Comparison of ENCODE assay signal across 21 mouse cellular contexts in genomic region chr15:62413694-62414093, GRCm38 (mm10).
DNase-seq lines count a peak whose midpoint lies in the region; ATAC-seq and TF ChIP-seq lines count a peak whose summit lies in the region.
"Had no signal": no experiment of that assay in that cellular context is flagged by ENCODE, and none has a peak within 500 bp of the region (broad histone marks: within the 10 kb centered on the region; RNA-seq: fewer than 3 reads in every experiment).

No protein-coding gene starts in this region.

- TF ChIP-seq POLR2A in thymus, adult 2 months (IDR thresholded peaks at IDR 0.05; ENCODE audit: control insufficient read depth, extremely low read depth, insufficient read depth, low read length, poor library complexity) = no peak

- no peaks in the 10 kb centered on the region for H3K9me3 ChIP-seq in kidney, postnatal 0 days (replicated peaks; ENCODE audit: low read length)
- H3K9me3 ChIP-seq: G1E; hindbrain, embryonic 15.5 days; lung, embryonic 15.5 days; neural tube, embryonic 13.5 days had no signal

- no peaks in the 10 kb centered on the region for H3K4me1 ChIP-seq in kidney, postnatal 0 days (replicated peaks; ENCODE audit: insufficient read depth, low read length)
- no peaks in the 10 kb centered on the region for H3K4me1 ChIP-seq in thymus, adult 2 months (replicated peaks; ENCODE audit: control insufficient read depth, insufficient read depth, low read length)
- H3K4me1 ChIP-seq: hindbrain, embryonic 15.5 days; lung, embryonic 15.5 days; midbrain, embryonic 13.5 days; neural tube, embryonic 13.5 days had no signal

- 99% methylated on average over 2 of the region's 2 CpGs for WGBS in kidney, postnatal 0 days
- WGBS in thymus, adult 2 months = 97% methylated on average over 2 of the region's 2 CpGs

- no peak for ATAC-seq in kidney, postnatal 0 days (replicated peaks; ENCODE audit: low FRiP score, low read depth)
- ATAC-seq in activated CD4-positive, CD25-positive, alpha-beta regulatory T cell, adult 4 months = no peak
- ATAC-seq: forebrain, postnatal 0 days; intestine, postnatal 0 days; midbrain, embryonic 13.5 days had no signal

- DNase-seq in kidney, postnatal 0 days (ENCODE audit: low spot score) = no peak
- DNase-seq in kidney, adult 8-10 months = no peak
- DNase-seq in thymus, adult 2 months = peak; percentile 22
- DNase-seq in thymus, postnatal 0 days (ENCODE audit: low spot score) = no peak
- peak; percentile 19 for DNase-seq in MEL-GATA-1-ER (ENCODE audit: extremely low read depth, low read depth)
- DNase-seq in naive thymus-derived CD4-positive, alpha-beta T cell, adult 2 months (ENCODE audit: low read depth) = peak; percentile 18
- DNase-seq in frontal cortex, postnatal 25 days (ENCODE audit: low spot score in 2 of 2) = no peak
- DNase-seq: adrenal gland, postnatal 10 days; cerebellum, adult 11 months; cerebellum, postnatal 10 days; forebrain, postnatal 0 days; heart, adult 11 months; heart, postnatal 36 days; left cerebral cortex, postnatal 4 days had no signal

- H3K36me3 ChIP-seq in kidney, postnatal 0 days (ENCODE audit: insufficient read depth, low read length) = no peaks in the 10 kb centered on the region
- H3K36me3 ChIP-seq in thymus, adult 2 months (ENCODE audit: control insufficient read depth, insufficient read depth, low read length) = no peaks in the 10 kb centered on the region
- H3K36me3 ChIP-seq: G1E; hindbrain, embryonic 15.5 days; lung, embryonic 15.5 days; midbrain, embryonic 13.5 days; neural tube, embryonic 13.5 days had no signal

- no peak overlapping the region for H3K27ac ChIP-seq in kidney, postnatal 0 days
- H3K27ac ChIP-seq in thymus, adult 2 months (ENCODE audit: control insufficient read depth, insufficient read depth, low read length) = no peak overlapping the region
- H3K27ac ChIP-seq: hindbrain, embryonic 15.5 days; lung, embryonic 15.5 days; midbrain, embryonic 13.5 days; neural tube, embryonic 13.5 days had no signal

- TF ChIP-seq CTCF in kidney, postnatal 0 days (IDR thresholded peaks at IDR 0.05; ENCODE audit: low read depth) = 0 out of 2 replicates have a peak, but pooled peaks have one; percentile 3
- TF ChIP-seq CTCF in thymus, adult 2 months (IDR thresholded peaks at IDR 0.05; ENCODE audit: borderline replicate concordance, control insufficient read depth, extremely low read depth, insufficient read depth, low read length, poor library complexity) = no peak

- no peak overlapping the region for H3K9ac ChIP-seq in kidney, postnatal 0 days (ENCODE audit: low read depth, low read length)
- H3K9ac ChIP-seq: forebrain, postnatal 0 days; hindbrain, embryonic 15.5 days; lung, embryonic 15.5 days; midbrain, embryonic 13.5 days; neural tube, embryonic 13.5 days had no signal

- H3K27me3 ChIP-seq in kidney, postnatal 0 days (ENCODE audit: insufficient read depth, low read length) = no peaks in the 10 kb centered on the region
- H3K27me3 ChIP-seq in thymus, adult 2 months (ENCODE audit: control insufficient read depth, insufficient read depth, low read length) = no peaks in the 10 kb centered on the region
- H3K27me3 ChIP-seq: hindbrain, embryonic 15.5 days; lung, embryonic 15.5 days; midbrain, embryonic 13.5 days; neural tube, embryonic 13.5 days had no signal

- H3K4me3 ChIP-seq in kidney, postnatal 0 days (replicated peaks; ENCODE audit: low read depth, low read length) = no peak overlapping the region
- H3K4me3 ChIP-seq in thymus, adult 2 months (ENCODE audit: control insufficient read depth, insufficient read depth, low read length) = no peak overlapping the region
- H3K4me3 ChIP-seq: hindbrain, embryonic 15.5 days; lung, embryonic 15.5 days; midbrain, embryonic 13.5 days; neural tube, embryonic 13.5 days had no signal

- no peak overlapping the region for H3K4me2 ChIP-seq in kidney, postnatal 0 days (ENCODE audit: low read length)
- H3K4me2 ChIP-seq: hindbrain, embryonic 15.5 days; lung, embryonic 15.5 days; midbrain, embryonic 13.5 days; neural tube, embryonic 13.5 days had no signal

Comparison
In these comparisons a context has a peak if more than half of its experiments do, and no peak if none do; other contexts are left out.
1. DNase-seq: peak in thymus, adult 2 months (single experiment), MEL-GATA-1-ER (single experiment) and naive thymus-derived CD4-positive, alpha-beta T cell, adult 2 months (single experiment); none in kidney, postnatal 0 days (single experiment), kidney, adult 8-10 months (0 of 2), thymus, postnatal 0 days (single experiment) and frontal cortex, postnatal 25 days (0 of 2).